Mouse (Mus musculus) intestine, embryonic 15.5 days (tissue): ENCODE data around the gene Zfp281. TPM values are rescaled to one million over a fixed set of nuclear protein-coding genes. Genes with fewer than 3 reads are reported as not detected.

Experiments used
- ATAC-seq: fragments of 200-750 bp; cut with Nextera tagmentation; 2 replicates; pipeline ENCODE4 v1.8.0; 2017; ENCODE audit warnings: moderate TSS enrichment, moderate library complexity
- H3K27ac ChIP-seq: fragments of 300-500 bp; sonication (generic); 2 replicates; pipeline ENCODE4 v1.5.1; 2015; ENCODE audit warnings: mild to moderate bottlenecking, inconsistent platforms
- H3K27me3 ChIP-seq: fragments of 300-500 bp; sonication (generic); replicated peaks from 2 replicates; pipeline ENCODE4 v1.6.1; 2015; ENCODE audit warnings: inconsistent platforms
- H3K36me3 ChIP-seq: fragments of 300-500 bp; sonication (generic); 2 replicates; pipeline ENCODE4 v1.6.1; 2015; ENCODE audit warnings: inconsistent platforms
- H3K4me1 ChIP-seq: fragments of 300-500 bp; sonication (generic); replicated peaks from 2 replicates; pipeline ENCODE4 v1.6.1; 2015; ENCODE audit warnings: inconsistent platforms
- H3K4me2 ChIP-seq: fragments of 300-500 bp; sonication (generic); replicated peaks from 2 replicates; pipeline ENCODE4 v1.6.1; 2015; ENCODE audit warnings: mild to moderate bottlenecking, inconsistent platforms
- H3K4me3 ChIP-seq: fragments of 300-500 bp; sonication (generic); replicated peaks from 2 replicates; pipeline ENCODE4 v1.5.1; 2015; ENCODE audit warnings: inconsistent platforms
- H3K9ac ChIP-seq: fragments of 300-500 bp; sonication (generic); 2 replicates; pipeline ENCODE4 v1.6.1; 2015; ENCODE audit warnings: inconsistent platforms
- H3K9me3 ChIP-seq: fragments of 300-500 bp; sonication (generic); 2 replicates; pipeline ENCODE4 v1.6.1; 2016; ENCODE audit warnings: inconsistent platforms
- WGBS: fragments of 180-500 bp; shearing (Covaris S2); methylation state at CpG from one replicate; pipeline ENCODE4 v1.1.7; 2015; 5-methylcytosine and 5-hydroxymethylcytosine counted together
- polyA plus RNA-seq: library from polyadenylated mRNA; unstranded; fragments of >200 nt; fragmentation: Nextera tagmentation; extraction: Ambion mirVana; gene quantifications from 2 replicates; pipeline ENCODE4 v1.2.1, GENCODE M21; 2015

Gene Zfp281
- polyA plus RNA-seq, 1 experiment from 2014 or later: 16.5 TPM

- Histone ChIP-seq H3K9ac (no peak overlapping the region), H3K4me1 (no peaks in the 10 kb centered on the region), H3K4me2 (no peak overlapping the region), H3K27me3 (no peaks in the 10 kb centered on the region), H3K27ac (no peak overlapping the region), H3K4me3 (no peak overlapping the region), H3K9me3 (no peaks in the 10 kb centered on the region), H3K36me3 (no peaks in the 10 kb centered on the region)
- WGBS: 55% methylated on average over 4 of the region's 4 CpGs
- no peak for ATAC-seq
Observed at GRCm38 (mm10) chr1:136644486-136644885, 19.8 kb downstream of the Zfp281 start.

GRCm38 (mm10) chr1:136645849-136646625 is 21.3 kb downstream of the Zfp281 start:
- no peaks in the 10 kb centered on the region for H3K36me3 ChIP-seq
- no peak for ATAC-seq
- 83% methylated on average over 8 of the region's 8 CpGs for WGBS
- no peak overlapping the region for H3K4me3 ChIP-seq
- H3K4me2 ChIP-seq: no peak overlapping the region
- H3K27me3 ChIP-seq: no peaks in the 10 kb centered on the region
- H3K27ac ChIP-seq: no peak overlapping the region
- H3K9ac ChIP-seq: no peak overlapping the region
- no peaks in the 10 kb centered on the region for H3K4me1 ChIP-seq
- no peaks in the 10 kb centered on the region for H3K9me3 ChIP-seq

- Histone ChIP-seq H3K9ac (no peak overlapping the region), H3K4me1 (no peaks in the 10 kb centered on the region), H3K4me2 (no peak overlapping the region), H3K4me3 (no peak overlapping the region), H3K9me3 (no peaks in the 10 kb centered on the region), H3K36me3 (no peaks in the 10 kb centered on the region), H3K27me3 (no peaks in the 10 kb centered on the region), H3K27ac (no peak overlapping the region)
- WGBS: 89% methylated on average over 3 of the region's 3 CpGs
- no peak for ATAC-seq
Observed at GRCm38 (mm10) chr1:136652066-136652465, 27.4 kb downstream of the Zfp281 start.

GRCm38 (mm10) chr1:136653526-136653925 is 28.8 kb downstream of the Zfp281 start:
- 83% methylated on average over 8 of the region's 8 CpGs for WGBS
- Histone ChIP-seq H3K4me2 (no peak overlapping the region), H3K27ac (no peak overlapping the region), H3K9me3 (no peaks in the 10 kb centered on the region), H3K9ac (no peak overlapping the region), H3K27me3 (no peaks in the 10 kb centered on the region), H3K4me3 (no peak overlapping the region), H3K4me1 (no peaks in the 10 kb centered on the region), H3K36me3 (no peaks in the 10 kb centered on the region)
- no peak for ATAC-seq

- Histone ChIP-seq H3K4me3 (no peak overlapping the region), H3K36me3 (no peaks in the 10 kb centered on the region), H3K27me3 (no peaks in the 10 kb centered on the region), H3K9ac (no peak overlapping the region), H3K9me3 (no peaks in the 10 kb centered on the region), H3K4me1 (no peaks in the 10 kb centered on the region), H3K27ac (no peak overlapping the region), H3K4me2 (no peak overlapping the region)
- WGBS: 38% methylated on average over 11 of the region's 11 CpGs
- no peak for ATAC-seq
Observed at GRCm38 (mm10) chr1:136654385-136654784, 29.7 kb downstream of the Zfp281 start.

GRCm38 (mm10) chr1:136656619-136657018 is 31.9 kb downstream of the Zfp281 start:
- H3K27me3 ChIP-seq: no peaks in the 10 kb centered on the region
- H3K4me1 ChIP-seq: peaks cover 2% of the 10 kb centered on the region; the same call in 1 of the 2 replicates
- H3K27ac ChIP-seq: no peak overlapping the region
- H3K9me3 ChIP-seq: no peaks in the 10 kb centered on the region
- H3K4me2 ChIP-seq: no peak overlapping the region
- ATAC-seq: no peak
- 57% methylated on average over 7 of the region's 7 CpGs for WGBS
- H3K4me3 ChIP-seq: no peak overlapping the region
- no peak overlapping the region for H3K9ac ChIP-seq
- H3K36me3 ChIP-seq: no peaks in the 10 kb centered on the region

GRCm38 (mm10) chr1:136658456-136659227 is 33.9 kb downstream of the Zfp281 start:
- Histone ChIP-seq H3K27me3 (no peaks in the 10 kb centered on the region), H3K4me1 (peaks cover 6% of the 10 kb centered on the region; the same call in 1 of the 2 replicates), H3K9ac (no peak overlapping the region), H3K9me3 (no peaks in the 10 kb centered on the region), H3K27ac (no peak overlapping the region), H3K36me3 (no peaks in the 10 kb centered on the region), H3K4me2 (no peak overlapping the region), H3K4me3 (no peak overlapping the region)
- ATAC-seq: no peak
- WGBS: 91% methylated on average over 13 of the region's 13 CpGs

GRCm38 (mm10) chr1:136659337-136659736 is 34.6 kb downstream of the Zfp281 start:
- no peaks in the 10 kb centered on the region for H3K27me3 ChIP-seq
- no peaks in the 10 kb centered on the region for H3K9me3 ChIP-seq
- ATAC-seq: no peak
- H3K4me3 ChIP-seq: no peak overlapping the region
- H3K27ac ChIP-seq: no peak overlapping the region
- whole genome bisulfite sequencing: 91% methylated on average over 9 of the region's 9 CpGs
- no peak overlapping the region for H3K4me2 ChIP-seq
- peaks cover 6% of the 10 kb centered on the region; the same call in 1 of the 2 replicates for H3K4me1 ChIP-seq
- H3K36me3 ChIP-seq: no peaks in the 10 kb centered on the region
- H3K9ac ChIP-seq: no peak overlapping the region

GRCm38 (mm10) chr1:136659917-136660316 is 35.2 kb downstream of the Zfp281 start:
- ATAC-seq: no peak
- H3K4me2 ChIP-seq: no peak overlapping the region

GRCm38 (mm10) chr1:136661511-136661910 is 36.8 kb downstream of the Zfp281 start:
- H3K36me3 ChIP-seq: no peaks in the 10 kb centered on the region
- WGBS: 34% methylated on average over 9 of the region's 9 CpGs
- ATAC-seq: no peak

More at GRCm38 (mm10) chr1:136659917-136660316, 35.2 kb downstream of the Zfp281 start:
- Histone ChIP-seq H3K9ac (no peak overlapping the region), H3K4me1 (peaks cover 6% of the 10 kb centered on the region; the same call in 1 of the 2 replicates), H3K4me3 (no peak overlapping the region), H3K27ac (no peak overlapping the region), H3K9me3 (no peaks in the 10 kb centered on the region), H3K27me3 (no peaks in the 10 kb centered on the region), H3K36me3 (no peaks in the 10 kb centered on the region)
- 71% methylated on average over 9 of the region's 9 CpGs for WGBS

GRCm38 (mm10) chr1:136661939-136662563 is 37.4 kb downstream of the Zfp281 start:
- H3K9me3 ChIP-seq: no peaks in the 10 kb centered on the region
- no peak overlapping the region for H3K4me3 ChIP-seq
- no peak overlapping the region for H3K4me2 ChIP-seq
- no peaks in the 10 kb centered on the region for H3K36me3 ChIP-seq
- no peak overlapping the region for H3K9ac ChIP-seq
- no peak for ATAC-seq
- no peaks in the 10 kb centered on the region for H3K27me3 ChIP-seq
- H3K27ac ChIP-seq: no peak overlapping the region
- peaks cover 8% of the 10 kb centered on the region; the same call in 1 of the 2 replicates for H3K4me1 ChIP-seq
- 30% methylated on average over 10 of the region's 10 CpGs for WGBS

More at GRCm38 (mm10) chr1:136661511-136661910, 36.8 kb downstream of the Zfp281 start:
- no peak overlapping the region for H3K4me3 ChIP-seq
- no peak overlapping the region for H3K27ac ChIP-seq
- peaks cover 8% of the 10 kb centered on the region; the same call in 1 of the 2 replicates for H3K4me1 ChIP-seq
- H3K27me3 ChIP-seq: no peaks in the 10 kb centered on the region
- no peak overlapping the region for H3K9ac ChIP-seq
- no peaks in the 10 kb centered on the region for H3K9me3 ChIP-seq
- no peak overlapping the region for H3K4me2 ChIP-seq

- 39% methylated on average over 6 of the region's 6 CpGs for WGBS
- Histone ChIP-seq H3K4me1 (peaks cover 8% of the 10 kb centered on the region; the same call in 1 of the 2 replicates), H3K9me3 (no peaks in the 10 kb centered on the region), H3K36me3 (no peaks in the 10 kb centered on the region), H3K27me3 (no peaks in the 10 kb centered on the region), H3K9ac (no peak overlapping the region), H3K4me2 (no peak overlapping the region), H3K27ac (no peak overlapping the region), H3K4me3 (no peak overlapping the region)
- ATAC-seq: peak; percentile 83
Observed at GRCm38 (mm10) chr1:136664921-136665582, 40.4 kb downstream of the Zfp281 start.
